Mouse (Mus musculus) spleen, postnatal 14 days (tissue): ENCODE measurements around the gene Slc4a8.
"Not testable (repeated sequence)": the region's sequence is repeated elsewhere in the genome, so short reads cannot be mapped to it uniquely, and the experiment has no call there.

Source experiments
- DNase-seq, 2 experiments: peaks; one replicate each; pipeline ENCODE4 v3.0.0; 2021 to 2022; ENCODE audit warnings: low spot score in 2 of 2

Gene Slc4a8

DNA sequence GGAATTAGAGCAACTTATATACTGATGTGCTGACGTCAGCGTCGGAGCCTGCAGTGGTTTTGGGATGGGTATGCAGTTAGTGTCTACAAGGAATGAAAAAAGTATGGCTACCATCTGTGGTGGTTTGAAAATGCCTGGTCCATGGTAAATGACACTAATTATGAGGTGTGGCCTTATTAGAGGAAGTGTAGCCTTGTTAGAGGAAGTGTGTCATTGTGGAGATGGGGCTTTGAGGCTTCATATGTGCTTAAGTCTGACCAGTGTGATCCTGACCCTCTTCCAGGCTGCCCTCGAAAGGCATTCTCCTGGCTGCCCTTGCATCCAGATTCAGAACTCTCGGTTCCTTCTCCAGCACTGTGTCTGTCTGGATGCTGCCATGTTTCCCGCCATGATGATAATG, 18.3 kb upstream of the Slc4a8 start:
- DNase-seq = no peak

DNA sequence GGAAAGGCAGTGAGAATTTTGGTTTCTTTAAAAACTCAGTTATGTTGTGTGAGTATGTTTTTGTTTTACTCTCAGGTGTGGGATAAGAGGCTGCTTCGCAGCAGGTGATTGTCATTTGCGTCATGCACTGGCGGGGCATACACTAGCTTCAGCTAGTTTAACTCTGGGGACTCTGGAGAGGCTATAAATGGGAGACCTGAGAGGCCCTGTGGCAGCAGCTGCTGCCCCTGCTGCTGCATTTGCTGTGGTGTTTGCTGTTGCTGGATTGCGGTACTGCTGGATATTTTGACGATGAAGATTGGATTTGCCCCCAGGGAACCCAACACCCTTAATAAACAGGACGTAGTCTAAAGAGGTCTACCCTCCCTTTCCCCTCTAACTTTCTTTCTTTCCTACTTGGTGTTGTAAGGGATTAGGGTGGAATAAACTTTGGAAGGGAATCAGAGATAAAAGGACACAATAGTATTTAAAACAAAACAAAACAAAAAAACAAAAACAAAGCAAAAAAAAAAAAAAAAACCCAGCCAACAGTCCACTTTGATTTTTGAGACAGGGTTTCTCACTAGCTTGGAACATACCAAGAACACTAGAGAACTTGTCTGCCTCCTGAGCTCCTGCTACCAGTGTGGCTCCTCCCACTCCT, 14.9 kb upstream of the Slc4a8 start:
- DNase-seq = no peak

DNA sequence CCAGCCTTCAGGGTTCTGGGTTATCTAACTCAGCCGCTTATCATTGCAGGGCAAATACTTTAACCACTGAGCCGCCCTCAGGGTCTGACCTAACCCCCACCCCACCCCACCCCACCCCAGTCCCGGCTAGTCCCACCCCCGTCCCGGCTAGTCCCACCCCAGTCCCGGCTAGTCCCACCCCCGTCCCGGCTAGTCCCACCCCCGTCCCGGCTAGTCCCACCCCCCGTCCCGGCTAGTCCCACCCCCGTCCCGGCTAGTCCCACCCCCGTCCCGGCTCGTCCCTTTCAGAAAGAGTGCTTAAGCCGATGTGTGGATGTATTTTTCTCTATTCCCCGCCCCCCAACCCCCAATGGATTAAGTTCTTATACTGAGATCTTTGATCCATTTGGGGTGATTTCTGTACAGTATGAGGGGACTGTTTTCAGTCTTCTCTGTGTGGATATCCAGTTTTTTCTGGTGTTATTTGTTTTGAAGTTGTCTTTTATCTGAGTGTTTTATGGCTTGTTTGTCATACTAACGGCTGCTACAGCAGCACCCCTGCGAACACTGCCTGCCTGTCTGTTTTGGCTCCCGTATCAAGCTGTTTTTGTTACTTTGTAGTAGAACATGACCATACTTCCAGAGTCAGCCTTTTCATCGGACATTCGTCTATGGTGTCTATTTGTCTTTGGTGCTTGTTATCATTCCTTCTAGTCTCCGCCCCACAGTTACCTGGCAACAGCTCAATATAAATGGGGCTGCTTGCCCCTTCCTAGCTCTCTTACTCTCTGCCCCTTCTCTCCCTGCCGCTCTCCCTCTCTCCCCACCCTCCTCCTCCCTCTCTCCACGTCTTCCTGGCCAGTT, 14.2 kb upstream of the Slc4a8 start:
- DNase-seq = peak in 1 of 2 experiments; percentile 39

DNA sequence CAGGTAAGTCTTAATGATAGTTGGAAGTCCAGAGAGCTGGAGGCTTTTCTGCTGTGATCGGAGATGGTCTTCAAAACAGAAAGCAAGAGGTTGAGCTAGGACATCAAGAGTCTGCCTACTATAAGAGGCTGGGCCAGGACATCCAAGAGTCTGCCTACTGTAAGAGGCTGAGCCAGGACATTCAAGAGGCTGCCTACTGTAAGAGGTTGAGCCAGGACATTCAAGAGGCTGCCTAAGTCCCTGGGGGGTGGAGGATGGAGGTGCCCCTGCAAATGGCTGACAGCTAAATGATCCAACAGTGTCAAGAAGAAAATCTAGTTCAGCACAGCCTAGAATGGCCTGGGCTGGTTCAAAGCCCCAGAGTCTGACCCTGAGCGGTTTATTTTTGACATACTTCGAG, 13.0 kb upstream of the Slc4a8 start:
- DNase-seq = no peak

DNA sequence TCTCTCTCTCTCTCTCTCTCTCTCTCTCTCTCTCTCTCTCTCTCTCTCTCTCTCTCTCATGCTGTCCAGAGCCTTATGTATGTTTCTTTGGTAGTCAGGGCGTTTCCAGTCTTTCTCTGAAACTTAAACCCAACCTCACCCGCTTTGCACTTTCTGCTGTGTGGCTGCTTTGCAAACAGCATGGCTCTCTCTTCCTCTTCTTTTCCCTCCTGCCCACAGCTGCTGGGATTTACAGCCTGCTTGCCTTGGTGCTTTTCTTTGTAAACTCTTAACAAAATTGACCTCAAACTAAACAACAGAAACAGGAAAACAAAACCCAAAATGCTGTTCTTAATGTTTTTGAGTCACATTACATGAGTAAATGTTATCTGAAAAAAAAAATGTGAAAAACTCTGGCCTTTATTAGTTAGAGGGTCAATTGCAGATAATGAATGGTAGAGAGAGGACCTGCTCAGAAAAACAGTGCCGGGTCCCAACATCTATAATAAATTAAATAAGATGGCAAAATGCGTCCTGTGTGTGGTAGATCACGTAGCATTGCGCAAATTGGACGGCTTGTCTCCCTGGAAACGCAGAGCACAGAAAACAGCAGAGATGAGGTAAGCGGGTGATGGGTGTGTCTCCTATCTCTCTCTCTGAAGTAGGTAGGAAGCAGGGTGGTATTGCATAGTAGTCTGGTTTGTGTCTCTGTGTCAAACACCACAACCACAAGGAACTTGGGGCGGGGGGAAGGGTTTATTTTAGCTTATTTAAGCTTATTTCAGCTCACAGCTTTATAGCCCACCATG, 11.6 kb upstream of the Slc4a8 start:
- DNase-seq = no peak

DNA sequence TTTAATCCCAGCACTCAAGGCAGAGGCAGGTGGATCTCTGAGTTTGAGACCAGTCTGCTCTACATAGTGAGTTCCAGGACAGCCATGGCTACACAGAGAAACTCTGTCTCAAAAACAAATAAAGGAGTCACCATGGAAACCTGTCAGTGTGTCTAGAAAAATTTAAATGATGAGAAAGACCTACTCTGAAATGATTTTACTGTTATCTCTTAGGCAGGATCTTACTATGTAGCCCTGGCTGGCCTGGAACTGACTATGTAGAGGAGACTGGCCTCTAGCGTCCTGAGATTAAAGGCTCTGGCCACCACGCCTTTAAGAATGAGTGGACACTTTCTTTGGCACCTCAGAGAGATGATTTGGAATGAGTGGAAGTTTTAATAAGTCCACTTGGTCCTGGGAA, 9.1 kb upstream of the Slc4a8 start:
- no peak for DNase-seq

DNA sequence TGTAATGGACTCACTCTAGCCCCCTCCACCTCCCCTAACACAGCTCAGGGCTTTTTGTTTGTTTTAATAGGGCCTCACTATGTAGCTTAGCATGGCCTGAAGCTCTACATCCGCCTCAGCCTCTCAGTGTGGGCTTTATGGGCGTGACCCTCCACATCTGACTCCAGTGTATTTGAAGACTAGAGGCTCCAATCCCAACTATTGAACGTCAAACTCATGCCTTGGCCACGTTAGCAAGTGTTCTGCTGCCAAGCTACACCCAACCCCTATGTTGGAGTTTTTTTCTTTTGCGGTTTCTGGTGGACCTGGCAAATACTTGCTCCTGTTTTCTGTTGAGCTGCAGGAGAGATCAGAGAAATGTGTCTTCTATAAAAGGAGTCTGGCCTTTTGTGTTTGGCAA, 8.5 kb upstream of the Slc4a8 start:
- no peak for DNase-seq

DNA sequence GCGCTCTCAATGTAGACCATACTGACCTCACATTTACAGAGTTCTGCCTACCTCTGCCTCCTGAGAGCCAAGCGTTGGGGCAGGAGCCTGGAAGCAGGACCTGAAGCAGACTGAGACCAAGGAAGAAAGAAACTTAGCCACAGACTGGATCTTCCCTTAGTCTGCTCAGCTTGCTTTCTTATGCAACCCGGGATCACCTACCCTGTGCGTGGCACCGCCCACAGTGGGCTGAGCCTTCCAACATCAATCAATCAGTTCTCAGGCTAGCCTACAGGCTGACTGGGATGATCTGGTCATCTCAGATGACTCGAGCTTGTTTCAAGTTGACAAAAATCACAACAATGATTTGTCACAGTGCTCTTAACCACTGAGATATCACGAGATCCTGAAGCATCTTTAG, 7.5 kb upstream of the Slc4a8 start:
- no peak for DNase-seq

DNA sequence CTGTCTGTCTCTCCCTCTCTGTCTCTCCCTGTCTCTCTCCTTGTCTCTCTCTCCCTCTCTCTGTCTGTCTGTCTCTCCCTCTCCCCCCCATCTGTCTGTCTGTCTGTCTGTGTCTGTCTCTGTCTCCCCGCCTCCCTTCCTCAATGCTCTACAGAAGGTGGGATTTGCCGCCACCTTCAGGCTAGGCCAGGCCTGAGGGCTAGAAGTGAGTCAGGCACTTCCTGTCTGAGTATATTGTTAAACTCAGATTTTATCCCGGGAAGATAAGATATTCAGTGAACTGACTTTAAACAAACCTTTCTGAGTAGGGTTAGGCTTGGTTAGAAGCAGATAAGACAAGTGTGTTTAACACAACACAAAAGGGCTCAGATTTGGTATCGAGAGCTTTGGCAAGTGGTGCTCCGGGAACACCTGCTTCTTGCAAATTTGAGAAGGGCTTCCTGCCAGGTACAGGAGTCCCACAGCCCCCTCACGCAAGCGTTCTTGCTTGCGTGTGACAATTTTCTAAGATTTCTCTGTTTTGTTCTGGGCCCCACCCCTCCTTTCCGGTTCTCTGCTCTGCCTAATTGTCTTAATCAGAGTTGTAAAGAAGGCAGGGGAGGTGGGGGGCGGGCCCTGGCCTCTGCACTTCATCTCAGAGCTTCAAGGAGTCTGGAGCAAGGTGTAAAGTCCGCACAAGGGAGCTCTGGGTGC, 6.6 kb upstream of the Slc4a8 start:
- peak; percentile 31 to 55 for DNase-seq

DNA sequence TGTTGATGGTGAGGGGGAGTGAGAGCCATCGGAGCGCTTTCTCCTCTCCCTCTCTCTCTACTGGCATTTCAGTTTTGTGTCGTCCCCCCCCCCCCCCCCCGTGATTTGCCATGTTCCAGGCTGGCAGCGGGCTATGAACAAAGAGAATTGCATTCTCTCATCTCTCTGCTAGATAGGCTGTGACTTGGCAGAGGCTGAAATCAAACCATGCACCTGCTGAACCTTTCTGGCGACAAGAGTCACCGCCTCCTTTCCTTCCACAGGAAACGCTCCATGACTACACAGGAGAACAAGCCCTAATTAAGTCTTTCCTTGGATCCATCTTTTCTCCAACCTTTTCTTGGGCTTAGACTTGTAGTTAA, 6.1 kb upstream of the Slc4a8 start:
- no peak for DNase-seq

DNA sequence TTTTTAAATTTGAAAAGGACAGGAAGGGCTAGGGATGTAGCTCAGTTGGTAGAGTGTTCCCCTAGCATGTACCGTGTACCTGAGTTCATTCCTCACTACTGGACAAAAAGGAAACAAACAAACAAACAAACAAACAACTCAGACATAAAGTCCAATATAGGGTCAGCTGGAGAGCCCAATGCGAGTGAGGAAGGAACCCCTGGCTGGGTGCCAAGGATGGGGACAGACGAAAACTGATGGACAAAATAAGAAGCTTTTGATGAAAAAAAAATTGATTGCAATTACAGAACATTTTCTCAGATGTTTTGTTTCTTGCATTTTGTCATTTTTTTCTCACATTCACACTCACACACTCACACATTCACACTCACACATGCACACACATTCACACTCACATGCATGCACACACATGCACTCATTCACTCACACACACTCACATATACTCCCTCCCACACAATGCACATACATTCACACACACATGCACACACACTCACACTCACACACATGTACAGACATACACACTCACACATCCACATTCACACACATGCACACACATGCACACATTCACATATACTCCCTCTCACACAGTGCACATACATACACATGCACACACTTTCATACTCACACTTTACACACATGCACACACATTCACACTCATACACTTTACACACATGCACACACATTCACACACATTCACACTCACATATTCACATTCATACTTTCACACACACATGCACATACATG, 5.5 kb upstream of the Slc4a8 start:
- DNase-seq = no peak

DNA sequence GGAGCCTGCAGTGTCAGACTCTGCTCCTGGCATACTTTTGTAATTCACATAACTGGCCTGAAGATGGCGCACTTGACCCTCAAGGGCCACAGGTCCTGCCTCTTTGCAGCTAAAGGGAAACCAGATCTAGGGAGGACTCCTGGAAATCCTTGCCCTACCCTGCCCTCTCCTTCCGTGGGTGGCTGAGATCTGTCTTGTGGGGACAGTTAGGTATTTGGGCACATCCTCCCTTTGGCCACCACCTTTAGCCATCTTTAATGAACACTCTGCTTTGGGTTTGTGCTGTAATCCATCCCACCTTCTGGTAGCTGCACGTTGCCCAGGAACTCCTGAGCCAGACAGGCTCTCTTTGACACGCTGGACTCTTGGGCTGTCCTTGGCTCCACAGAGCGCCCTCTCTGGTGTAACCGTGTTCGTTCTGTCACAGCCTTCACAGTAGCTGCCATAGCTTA, 4.0 kb upstream of the Slc4a8 start:
- peak in 1 of 2 experiments; percentile 37 for DNase-seq

DNA sequence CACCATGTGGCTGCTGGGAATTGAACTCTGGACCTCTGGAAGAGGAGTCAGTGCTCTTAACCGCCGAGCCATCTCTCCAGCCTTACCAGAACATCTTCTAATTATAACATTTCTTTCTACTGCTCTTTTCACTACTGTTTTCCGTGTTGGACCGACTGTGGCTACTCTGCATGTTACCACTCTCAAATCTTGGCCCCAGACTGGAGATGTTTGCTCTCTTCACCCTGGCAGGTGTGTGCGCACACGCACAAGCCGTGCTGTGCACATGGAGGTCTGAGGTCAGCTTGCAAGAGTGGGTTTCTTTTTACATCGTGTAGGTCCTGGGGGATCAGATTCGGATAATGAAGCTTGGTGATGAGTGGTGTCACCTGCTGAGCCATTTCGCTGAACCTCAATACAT, 2.3 kb upstream of the Slc4a8 start:
- DNase-seq = no peak

DNA sequence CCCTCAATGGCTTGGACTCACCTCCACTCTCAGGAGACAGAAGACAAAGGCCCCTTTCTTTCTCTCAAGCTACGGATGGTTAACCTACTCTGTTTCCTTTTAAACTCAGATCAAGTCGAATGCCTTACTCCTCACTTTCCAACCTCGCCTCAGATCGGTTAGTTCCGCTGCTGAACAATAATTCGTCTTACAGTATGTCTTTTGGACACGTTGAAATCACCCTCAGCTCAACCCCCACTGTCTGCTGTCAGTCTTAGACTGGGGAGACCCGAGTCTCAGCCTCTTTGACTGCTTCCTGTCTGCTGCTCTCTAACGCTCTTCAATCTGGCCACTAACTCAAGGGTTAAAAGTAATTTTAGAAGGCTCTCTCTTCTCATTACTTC, 520 bp upstream of the Slc4a8 start:
- DNase-seq = no peak

DNA sequence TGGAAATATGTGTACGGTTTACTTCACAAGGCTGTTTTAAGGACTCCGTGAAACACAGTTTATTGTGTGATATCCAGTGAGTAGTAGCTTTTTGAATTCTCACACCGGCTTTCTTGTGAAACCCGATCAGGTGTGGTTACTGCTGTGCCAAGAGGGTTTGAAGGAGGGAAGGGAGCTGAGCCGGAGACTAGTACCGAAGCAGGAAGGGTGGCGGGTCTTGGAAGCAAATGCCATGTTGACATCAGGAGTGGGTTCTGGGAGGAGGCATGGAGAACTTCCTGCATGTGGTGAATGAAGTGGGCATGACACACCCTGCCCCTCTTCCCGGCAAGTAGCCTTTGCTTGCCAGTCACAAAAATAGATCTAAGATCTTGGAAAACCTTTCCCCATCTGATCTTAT, 1.1 kb downstream of the Slc4a8 start:
- no peak for DNase-seq

DNA sequence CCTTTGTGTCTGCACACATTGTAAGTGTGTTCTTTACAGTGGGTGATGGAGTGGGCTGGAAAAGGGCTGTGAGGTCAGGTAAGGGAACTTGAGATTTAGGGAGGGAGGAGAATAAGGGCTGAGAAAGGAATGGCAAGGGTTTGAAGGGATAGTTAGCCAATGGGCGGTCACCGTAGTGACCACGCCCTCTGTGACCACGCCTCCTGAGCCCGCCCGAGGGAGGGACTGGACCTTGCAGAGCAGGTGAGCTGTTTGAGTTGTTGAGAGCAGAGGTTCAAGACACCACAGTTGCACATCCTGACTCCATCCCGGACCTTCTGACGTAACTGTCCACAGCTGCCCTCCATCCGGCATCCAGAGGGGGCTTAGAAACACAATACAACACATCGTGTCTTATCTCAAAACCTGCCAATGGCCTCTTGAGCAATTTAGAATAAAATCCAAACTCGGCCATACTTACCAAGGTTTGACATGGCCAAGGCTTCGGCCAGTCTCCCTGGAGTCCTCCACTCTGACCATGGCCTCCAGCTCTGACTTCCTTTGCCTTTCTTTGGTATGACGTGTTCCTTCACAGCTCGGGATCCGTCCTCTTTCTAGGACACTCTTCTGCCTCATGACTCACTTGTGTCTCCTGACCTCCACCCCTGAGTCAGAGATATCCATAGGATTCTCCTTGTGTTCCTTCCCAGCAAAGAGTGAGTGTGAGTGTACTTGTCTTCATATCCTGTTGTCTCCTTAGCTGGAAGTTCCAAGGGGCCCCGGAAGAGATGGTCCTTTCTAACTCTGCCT, 2.8 kb downstream of the Slc4a8 start:
- DNase-seq = no peak

DNA sequence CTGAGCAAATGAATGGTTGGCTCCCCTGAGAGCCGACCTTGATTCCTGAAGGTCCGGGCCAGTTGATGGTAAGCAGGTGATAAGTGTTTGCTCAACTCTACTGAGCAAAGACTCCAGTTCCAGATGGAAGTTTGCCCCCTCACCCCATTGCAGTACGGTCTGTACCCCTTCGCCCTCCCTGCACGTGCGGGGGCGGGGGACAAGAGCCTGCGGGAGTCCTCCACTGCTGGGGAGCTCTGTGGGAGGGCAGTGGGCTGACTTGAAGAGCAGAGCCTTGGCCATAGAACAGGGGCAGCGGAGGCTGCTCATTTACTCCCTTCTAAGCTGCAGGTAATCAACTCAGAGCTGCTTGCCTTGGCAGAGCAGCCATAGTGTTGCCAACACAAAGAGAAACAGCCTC, 5.3 kb downstream of the Slc4a8 start:
- DNase-seq = no peak

DNA sequence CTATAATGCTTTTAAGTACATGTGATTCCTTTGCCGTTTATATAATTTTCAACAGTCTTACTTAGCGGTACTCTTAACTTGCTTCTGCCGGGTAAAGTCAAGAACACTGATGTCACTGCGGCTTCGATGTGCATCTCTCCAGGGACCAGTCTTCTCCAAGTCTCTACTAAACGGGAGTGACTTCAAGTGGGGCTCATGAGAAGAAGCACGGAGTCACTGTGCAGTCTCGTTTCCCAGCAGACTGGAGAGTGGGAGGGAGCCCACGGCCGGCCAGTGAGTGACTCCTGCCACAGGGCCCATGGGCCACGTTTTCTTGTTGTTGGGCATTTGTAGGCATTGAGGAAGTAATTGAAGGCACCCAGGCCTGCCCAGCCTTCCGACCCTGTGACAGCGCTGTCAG, 6.3 kb downstream of the Slc4a8 start:
- DNase-seq = no peak

DNA sequence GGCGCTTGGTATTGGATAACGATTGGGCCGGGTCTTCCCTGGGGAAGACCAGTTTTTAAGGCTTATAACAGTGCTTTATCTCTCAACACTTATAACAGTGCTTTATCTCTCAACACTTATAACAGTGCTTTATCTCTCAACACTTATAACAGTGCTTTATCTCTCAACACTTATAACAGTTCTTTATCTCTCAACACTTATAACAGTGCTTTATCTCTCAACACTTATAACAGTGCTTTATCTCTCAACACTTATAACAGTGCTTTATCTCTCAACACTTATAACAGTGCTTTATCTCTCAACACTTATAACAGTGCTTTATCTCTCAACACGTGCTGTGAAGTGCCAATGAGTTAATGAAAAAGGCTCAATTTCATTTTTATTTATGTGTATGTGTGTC, 7.5 kb downstream of the Slc4a8 start:
- DNase-seq = not testable (repeated sequence)

DNA sequence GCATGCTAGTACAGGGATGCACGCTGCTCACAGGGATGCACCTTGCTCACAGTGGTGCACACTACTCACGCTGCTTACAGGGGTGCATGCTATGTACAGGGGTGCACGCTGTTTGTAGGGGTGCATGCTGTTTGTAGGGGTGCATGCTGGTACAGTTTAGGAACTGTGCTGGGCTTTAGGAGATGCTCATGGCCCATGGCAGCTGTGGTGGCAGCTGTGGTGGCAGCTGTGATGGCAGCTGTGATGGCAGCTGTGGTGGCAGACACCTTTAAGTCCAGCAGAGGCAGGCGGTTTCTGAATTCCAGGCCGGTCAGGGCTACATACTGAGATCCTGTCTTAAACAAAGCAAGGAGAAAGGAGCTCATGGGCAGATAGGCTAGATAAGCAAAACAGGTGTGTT, 8.8 kb downstream of the Slc4a8 start:
- no peak for DNase-seq

DNA sequence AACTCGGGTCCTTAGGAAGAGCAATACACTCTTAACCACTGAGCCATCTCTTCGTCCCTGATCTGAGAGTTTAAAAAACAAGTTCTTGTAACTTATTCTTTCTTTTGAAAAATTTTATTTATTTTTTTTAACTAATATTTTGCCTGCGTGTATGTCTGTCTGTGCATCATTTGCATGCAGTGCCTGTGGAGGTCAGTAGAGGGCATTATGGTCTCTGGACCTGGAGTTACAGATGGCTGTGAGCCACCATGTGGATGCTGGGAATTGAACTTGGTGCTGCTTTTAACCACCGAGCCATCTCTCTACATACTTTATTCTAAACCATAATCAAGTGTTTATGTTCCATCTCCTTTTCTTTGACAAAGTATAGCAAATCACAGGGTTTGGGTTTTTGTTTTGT, 11.1 kb downstream of the Slc4a8 start:
- DNase-seq = no peak
